Mouse (Mus musculus): ENCODE measurements around the gene Veph1.

- no peak for TF ChIP-seq CTCF (IDR thresholded peaks at IDR 0.05; ENCODE audit: low read depth, low read length)
- TF ChIP-seq POLR2AphosphoS5 (IDR thresholded peaks at IDR 0.05; ENCODE audit: insufficient replicate concordance, low read depth, low read length), result no peak
Observed at GRCm38 (mm10) chr3:66330896-66331579, 34.4 kb upstream of the Veph1 start.
